Mouse (Mus musculus) intestine, embryonic 15.5 days (tissue): ENCODE data around the gene Sult1a1. TPM values are rescaled to one million over a fixed set of nuclear protein-coding genes. Genes with fewer than 3 reads are reported as not detected.
A peak's percentile ranks its signal among the peaks of the same experiment; 100 is the strongest.

Source experiments
- ATAC-seq: fragments of 200-750 bp; cut with Nextera tagmentation; 2 replicates; pipeline ENCODE4 v1.8.0; 2017; ENCODE audit warnings: moderate TSS enrichment, moderate library complexity
- H3K27ac ChIP-seq: fragments of 300-500 bp; sonication (generic); 2 replicates; pipeline ENCODE4 v1.5.1; 2015; ENCODE audit warnings: mild to moderate bottlenecking, inconsistent platforms
- H3K27me3 ChIP-seq: fragments of 300-500 bp; sonication (generic); replicated peaks from 2 replicates; pipeline ENCODE4 v1.6.1; 2015; ENCODE audit warnings: inconsistent platforms
- H3K36me3 ChIP-seq: fragments of 300-500 bp; sonication (generic); 2 replicates; pipeline ENCODE4 v1.6.1; 2015; ENCODE audit warnings: inconsistent platforms
- H3K4me1 ChIP-seq: fragments of 300-500 bp; sonication (generic); replicated peaks from 2 replicates; pipeline ENCODE4 v1.6.1; 2015; ENCODE audit warnings: inconsistent platforms
- H3K4me2 ChIP-seq: fragments of 300-500 bp; sonication (generic); replicated peaks from 2 replicates; pipeline ENCODE4 v1.6.1; 2015; ENCODE audit warnings: mild to moderate bottlenecking, inconsistent platforms
- H3K4me3 ChIP-seq: fragments of 300-500 bp; sonication (generic); replicated peaks from 2 replicates; pipeline ENCODE4 v1.5.1; 2015; ENCODE audit warnings: inconsistent platforms
- H3K9ac ChIP-seq: fragments of 300-500 bp; sonication (generic); 2 replicates; pipeline ENCODE4 v1.6.1; 2015; ENCODE audit warnings: inconsistent platforms
- H3K9me3 ChIP-seq: fragments of 300-500 bp; sonication (generic); 2 replicates; pipeline ENCODE4 v1.6.1; 2016; ENCODE audit warnings: inconsistent platforms
- WGBS: fragments of 180-500 bp; shearing (Covaris S2); methylation state at CpG from one replicate; pipeline ENCODE4 v1.1.7; 2015; 5-methylcytosine and 5-hydroxymethylcytosine counted together
- polyA plus RNA-seq: library from polyadenylated mRNA; unstranded; fragments of >200 nt; fragmentation: Nextera tagmentation; extraction: Ambion mirVana; gene quantifications from 2 replicates; pipeline ENCODE4 v1.2.1, GENCODE M21; 2015

Sult1a1 gene
- polyA plus RNA-seq, result 5.5 and 6.1 TPM in 2 replicates

- no peaks in the 10 kb centered on the region for H3K9me3 ChIP-seq
- H3K9ac ChIP-seq, result no peak within 1 kb of the TSS
- H3K4me3 ChIP-seq, result no peak within 1 kb of the TSS
- H3K27me3 ChIP-seq, result no peaks in the 10 kb centered on the region
- WGBS, result 68% methylated on average over 1 of the region's 1 CpGs
- no peak for ATAC-seq
- H3K4me2 ChIP-seq, result no peak within 1 kb of the TSS
- peak within 1 kb of the TSS; percentile 30; the same call in 1 of the 2 replicates for H3K27ac ChIP-seq
- no peaks in the 10 kb centered on the region for H3K4me1 ChIP-seq
- peaks cover 12% of the 10 kb centered on the region for H3K36me3 ChIP-seq
These were observed at the start of gene Sult1a1 for GRCm38 (mm10) chr7:126676207-126676606. Gene Sult1a1, minus strand, starts transcription at chr7:126676432.

DNA sequence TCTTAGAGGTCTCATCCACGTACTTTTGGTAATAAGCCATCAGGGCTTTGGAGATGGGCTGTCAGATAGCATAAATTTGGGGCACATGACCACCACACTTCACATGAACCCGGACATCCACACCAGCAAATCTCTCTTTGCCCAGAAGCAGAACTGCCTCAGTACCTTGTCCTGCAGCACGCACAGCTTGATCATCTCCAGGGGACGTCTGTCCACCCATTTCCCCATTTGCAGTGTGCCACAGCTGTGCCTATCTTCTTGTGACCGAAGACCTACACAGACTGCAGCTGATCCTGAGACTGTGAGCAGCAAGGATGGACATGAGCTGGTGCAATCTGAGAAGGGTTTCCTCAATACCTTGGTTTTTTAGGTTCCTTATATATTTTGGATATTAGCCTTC, 49.4 kb upstream of the Sult1a1 start:
- no peak overlapping the region for H3K9ac ChIP-seq
- no peaks in the 10 kb centered on the region for H3K9me3 ChIP-seq
- no peak overlapping the region for H3K4me2 ChIP-seq
- no peaks in the 10 kb centered on the region for H3K36me3 ChIP-seq
- H3K4me1 ChIP-seq, result no peaks in the 10 kb centered on the region
- H3K4me3 ChIP-seq, result no peak overlapping the region
- H3K27ac ChIP-seq, result no peak overlapping the region
- 75% methylated on average over 5 of the region's 5 CpGs for WGBS
- no peaks in the 10 kb centered on the region for H3K27me3 ChIP-seq
- no peak for ATAC-seq

GRCm38 (mm10) chr7:126725077-126725476, 48.8 kb upstream of the Sult1a1 start:
- ATAC-seq, result no peak
- Histone ChIP-seq H3K36me3 (no peaks in the 10 kb centered on the region), H3K9ac (no peak overlapping the region), H3K9me3 (no peaks in the 10 kb centered on the region), H3K4me1 (no peaks in the 10 kb centered on the region), H3K27ac (no peak overlapping the region), H3K4me2 (no peak overlapping the region), H3K4me3 (no peak overlapping the region), H3K27me3 (no peaks in the 10 kb centered on the region)
- 64% methylated on average over 3 of the region's 3 CpGs for WGBS

- H3K36me3 ChIP-seq, result no peaks in the 10 kb centered on the region
- H3K4me2 ChIP-seq, result no peak overlapping the region
- no peaks in the 10 kb centered on the region for H3K27me3 ChIP-seq
- WGBS, result 90% methylated on average over 13 of the region's 13 CpGs
- H3K4me1 ChIP-seq, result no peaks in the 10 kb centered on the region
- no peak overlapping the region for H3K4me3 ChIP-seq
- ATAC-seq, result no peak
- no peak overlapping the region for H3K27ac ChIP-seq
- H3K9me3 ChIP-seq, result no peaks in the 10 kb centered on the region
- H3K9ac ChIP-seq, result no peak overlapping the region
These were observed 45.4 kb upstream of the Sult1a1 start for GRCm38 (mm10) chr7:126721635-126722034.

DNA sequence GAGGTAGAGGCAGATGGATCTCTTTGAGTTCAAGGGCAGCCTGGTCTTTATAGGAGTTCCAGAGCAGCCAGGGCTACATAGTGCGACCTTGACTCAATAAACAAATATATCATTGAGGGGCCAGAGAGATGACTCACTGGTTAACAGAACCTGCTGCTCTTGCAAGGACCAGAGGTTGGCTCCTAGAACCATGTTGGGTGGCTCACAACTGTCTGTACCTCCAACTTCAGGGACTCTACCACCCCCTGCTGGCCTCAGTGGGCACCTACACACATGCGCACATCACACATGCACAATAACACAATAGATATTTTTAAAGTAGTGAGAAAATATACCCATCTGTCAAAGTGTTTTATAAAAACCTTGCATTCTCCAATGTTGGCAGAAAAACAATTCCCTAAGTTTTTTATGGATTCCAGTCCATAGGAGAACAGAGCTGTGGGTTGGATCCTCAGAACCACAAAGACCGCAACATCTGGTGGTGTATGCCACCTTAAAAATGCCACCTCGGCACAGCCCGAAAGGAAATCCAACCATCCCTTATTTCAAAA, 42.6 kb upstream of the Sult1a1 start:
- WGBS, result 92% methylated on average over 5 of the region's 5 CpGs
- no peak for ATAC-seq
- Histone ChIP-seq H3K36me3 (no peaks in the 10 kb centered on the region), H3K27ac (no peak overlapping the region), H3K4me3 (no peak overlapping the region), H3K27me3 (no peaks in the 10 kb centered on the region), H3K9ac (no peak overlapping the region), H3K4me1 (no peaks in the 10 kb centered on the region), H3K4me2 (no peak overlapping the region), H3K9me3 (no peaks in the 10 kb centered on the region)

GRCm38 (mm10) chr7:126717566-126717965, 41.3 kb upstream of the Sult1a1 start:
- no peak overlapping the region for H3K4me3 ChIP-seq
- no peaks in the 10 kb centered on the region for H3K4me1 ChIP-seq
- WGBS, result 63% methylated on average over 3 of the region's 3 CpGs
- no peak for ATAC-seq
- no peaks in the 10 kb centered on the region for H3K36me3 ChIP-seq
- H3K27me3 ChIP-seq, result no peaks in the 10 kb centered on the region
- H3K9me3 ChIP-seq, result no peaks in the 10 kb centered on the region
- no peak overlapping the region for H3K9ac ChIP-seq
- H3K27ac ChIP-seq, result no peak overlapping the region
- no peak overlapping the region for H3K4me2 ChIP-seq

DNA sequence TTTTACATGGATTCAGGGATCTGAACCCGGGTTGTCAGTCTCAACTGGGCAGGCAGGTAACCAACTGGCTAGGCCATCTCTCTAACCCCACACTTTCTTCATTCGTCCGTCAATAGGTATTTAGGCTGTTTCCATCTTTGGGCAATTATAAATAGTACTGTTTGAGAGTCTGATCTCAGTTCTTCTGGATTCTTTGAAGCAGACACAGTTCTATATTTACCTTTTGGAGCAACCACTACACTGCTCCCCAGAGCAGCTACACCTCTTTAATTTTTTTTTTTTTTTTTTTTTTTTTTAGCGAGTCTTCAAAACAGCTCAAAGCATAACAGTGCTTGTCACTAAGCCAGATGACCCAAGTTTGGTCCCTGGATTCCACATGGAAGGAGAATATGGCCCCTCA, 39.4 kb upstream of the Sult1a1 start:
- no peak overlapping the region for H3K9ac ChIP-seq
- no peak overlapping the region for H3K4me2 ChIP-seq
- no peaks in the 10 kb centered on the region for H3K36me3 ChIP-seq
- no peaks in the 10 kb centered on the region for H3K9me3 ChIP-seq
- H3K4me3 ChIP-seq, result no peak overlapping the region
- no peak overlapping the region for H3K27ac ChIP-seq
- no peaks in the 10 kb centered on the region for H3K27me3 ChIP-seq
- no peak for ATAC-seq
- WGBS, result 75% methylated on average over 4 of the region's 4 CpGs
- no peaks in the 10 kb centered on the region for H3K4me1 ChIP-seq

GRCm38 (mm10) chr7:126711910-126712309, 35.7 kb upstream of the Sult1a1 start:
- 77% methylated on average over 3 of the region's 3 CpGs for WGBS
- Histone ChIP-seq H3K4me1 (no peaks in the 10 kb centered on the region), H3K9ac (no peak overlapping the region), H3K36me3 (no peaks in the 10 kb centered on the region), H3K27ac (no peak overlapping the region), H3K9me3 (no peaks in the 10 kb centered on the region), H3K27me3 (no peaks in the 10 kb centered on the region), H3K4me2 (no peak overlapping the region), H3K4me3 (no peak overlapping the region)
- ATAC-seq, result no peak

GRCm38 (mm10) chr7:126710266-126710665, 34.0 kb upstream of the Sult1a1 start:
- no peak overlapping the region for H3K9ac ChIP-seq
- no peak overlapping the region for H3K4me2 ChIP-seq
- H3K4me3 ChIP-seq, result no peak overlapping the region
- 66% methylated on average over 4 of the region's 4 CpGs for WGBS
- ATAC-seq, result no peak
- H3K36me3 ChIP-seq, result no peaks in the 10 kb centered on the region
- H3K27me3 ChIP-seq, result peaks cover under 1% of the 10 kb centered on the region; the same call in 1 of the 2 replicates
- H3K9me3 ChIP-seq, result no peaks in the 10 kb centered on the region
- no peaks in the 10 kb centered on the region for H3K4me1 ChIP-seq
- no peak overlapping the region for H3K27ac ChIP-seq

DNA sequence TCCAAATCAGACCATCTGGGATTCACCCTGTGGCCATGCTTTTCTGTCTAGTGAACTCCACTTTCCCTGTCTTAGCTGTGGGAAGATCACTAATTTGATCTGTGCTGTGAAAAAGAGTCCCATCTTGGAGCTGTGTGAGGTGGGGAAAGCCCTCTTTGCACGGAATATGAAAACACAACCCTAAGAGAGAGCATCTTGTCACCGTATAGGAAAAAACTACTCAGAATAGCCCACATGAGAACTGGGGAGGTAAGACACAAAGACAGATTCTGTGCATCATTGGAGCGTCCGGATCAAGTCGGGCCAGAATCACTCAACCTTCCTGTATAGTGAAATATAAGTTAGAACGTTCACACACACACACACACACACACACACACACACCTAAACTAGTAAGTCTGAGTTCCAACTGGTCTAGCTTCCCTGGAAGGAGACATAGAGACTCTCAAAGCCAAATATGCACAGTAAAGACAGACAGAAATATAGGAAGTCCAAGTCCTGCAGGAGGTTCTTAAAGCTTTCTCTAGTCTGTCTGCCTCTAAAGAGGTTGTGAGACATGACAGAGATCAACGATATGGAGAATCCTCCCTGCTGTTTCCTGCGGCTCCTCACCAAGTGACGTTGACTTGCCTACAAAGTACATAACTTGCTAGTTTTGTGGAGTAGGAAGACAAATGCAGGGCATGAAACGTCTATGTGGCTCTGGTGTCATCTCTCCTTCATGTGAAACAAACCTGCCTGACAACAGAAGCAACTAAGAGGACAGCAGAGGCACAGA, 32.1 kb upstream of the Sult1a1 start:
- Histone ChIP-seq H3K9ac (no peak overlapping the region), H3K9me3 (no peaks in the 10 kb centered on the region), H3K4me1 (peaks cover 6% of the 10 kb centered on the region), H3K27me3 (peaks cover 19% of the 10 kb centered on the region), H3K36me3 (no peaks in the 10 kb centered on the region), H3K27ac (no peak overlapping the region), H3K4me3 (no peak overlapping the region), H3K4me2 (no peak overlapping the region)
- 80% methylated on average over 10 of the region's 10 CpGs for whole genome bisulfite sequencing
- ATAC-seq, result no peak

DNA sequence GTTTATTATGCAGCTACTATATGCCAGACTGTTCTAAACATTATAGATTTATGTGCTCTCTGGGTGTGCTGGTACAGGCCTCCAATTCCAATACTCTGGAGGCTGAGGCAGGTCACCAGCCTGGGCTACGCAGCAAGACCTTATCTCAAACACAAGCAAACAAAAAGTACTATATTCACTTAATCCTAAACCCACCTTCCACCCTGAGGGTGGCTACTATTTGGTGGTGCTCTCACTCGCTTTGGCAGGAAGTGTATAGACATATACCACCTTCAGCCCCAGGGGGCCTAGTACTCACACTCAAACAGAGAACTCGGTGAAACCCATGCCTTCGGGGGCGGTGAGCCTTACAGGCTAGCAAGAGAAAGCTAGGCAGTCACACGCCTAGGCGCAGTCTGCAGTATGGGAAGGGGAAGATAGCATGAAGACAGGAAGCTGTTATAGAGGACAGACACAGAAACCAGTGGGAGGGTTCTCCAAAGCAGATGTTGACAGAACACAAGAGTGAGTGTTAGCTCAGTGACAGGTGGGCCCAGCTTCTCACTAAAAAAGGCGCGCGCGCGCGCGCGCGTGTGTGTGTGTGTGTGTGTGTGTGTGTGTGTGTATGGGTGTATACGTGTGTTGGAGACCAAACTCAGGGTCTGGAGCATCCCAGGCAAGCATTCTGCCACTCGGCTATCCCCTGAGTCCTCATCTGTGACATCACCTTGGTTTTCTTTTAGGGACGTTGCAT, 31.4 kb upstream of the Sult1a1 start, which contains the start of gene Coro1a:
Gene Coro1a, minus strand, starts transcription at position 346 of the 733 bp plus-strand sequence.
- Histone ChIP-seq H3K4me1 (peaks cover 6% of the 10 kb centered on the region), H3K9ac (no peak within 1 kb of the TSS), H3K36me3 (no peaks in the 10 kb centered on the region), H3K27ac (no peak within 1 kb of the TSS), H3K9me3 (no peaks in the 10 kb centered on the region), H3K27me3 (peaks cover 22% of the 10 kb centered on the region), H3K4me2 (no peak within 1 kb of the TSS), H3K4me3 (no peak within 1 kb of the TSS)
- ATAC-seq, result no peak
- WGBS, result 84% methylated on average over 19 of the region's 19 CpGs

DNA sequence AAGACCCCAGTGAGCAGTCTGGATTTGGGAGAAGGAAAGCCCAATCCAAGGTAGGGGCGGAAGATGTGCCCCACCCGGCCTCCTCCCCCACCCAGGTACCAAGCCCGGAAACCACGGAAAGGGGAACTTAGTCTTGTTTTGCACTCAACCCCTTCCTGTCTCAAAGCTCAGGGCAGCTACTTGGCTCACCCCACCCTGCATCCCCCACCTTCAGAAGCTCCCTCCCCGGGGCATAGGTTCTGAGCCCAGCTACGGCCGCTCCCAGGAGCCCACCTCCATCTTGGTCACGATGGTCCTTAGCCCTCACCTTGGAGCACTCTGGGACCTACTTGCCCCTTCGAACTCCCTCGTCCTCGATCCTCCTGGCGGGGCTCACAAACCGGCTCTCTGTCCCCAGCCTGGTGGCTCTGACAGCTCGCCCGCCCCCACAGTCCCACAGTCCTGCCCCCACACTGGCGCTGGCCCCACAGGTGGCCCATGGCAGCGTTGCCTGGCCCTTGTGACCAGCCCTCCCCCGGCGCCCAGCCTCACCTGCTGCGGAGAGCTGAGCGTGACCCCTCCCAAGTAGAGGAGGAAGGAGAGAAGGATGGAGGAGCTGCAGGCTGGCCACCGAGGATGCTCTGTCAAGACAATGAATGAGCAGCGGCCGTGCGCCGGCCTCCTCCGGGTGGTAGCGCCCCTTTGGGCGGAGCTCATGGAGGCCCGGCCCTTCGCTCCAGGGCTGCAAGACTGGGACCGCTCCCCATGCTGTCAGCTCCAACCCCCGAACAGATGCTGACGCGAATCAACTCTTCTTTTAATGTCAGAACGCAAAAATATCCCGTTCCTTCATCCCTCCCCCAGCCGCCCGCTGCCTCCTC, 28.1 kb upstream of the Sult1a1 start:
- WGBS, result 3% methylated on average over 39 of the region's 39 CpGs
- Histone ChIP-seq H3K27ac (no peak overlapping the region), H3K4me2 (peak overlapping the region; percentile 77), H3K27me3 (peaks cover 22% of the 10 kb centered on the region), H3K36me3 (no peaks in the 10 kb centered on the region), H3K4me1 (peaks cover 11% of the 10 kb centered on the region), H3K9me3 (no peaks in the 10 kb centered on the region), H3K9ac (peak overlapping the region; percentile 39), H3K4me3 (peak overlapping the region; percentile 39)
- ATAC-seq, result peak; percentile 82
